In the genomic region with DNA sequence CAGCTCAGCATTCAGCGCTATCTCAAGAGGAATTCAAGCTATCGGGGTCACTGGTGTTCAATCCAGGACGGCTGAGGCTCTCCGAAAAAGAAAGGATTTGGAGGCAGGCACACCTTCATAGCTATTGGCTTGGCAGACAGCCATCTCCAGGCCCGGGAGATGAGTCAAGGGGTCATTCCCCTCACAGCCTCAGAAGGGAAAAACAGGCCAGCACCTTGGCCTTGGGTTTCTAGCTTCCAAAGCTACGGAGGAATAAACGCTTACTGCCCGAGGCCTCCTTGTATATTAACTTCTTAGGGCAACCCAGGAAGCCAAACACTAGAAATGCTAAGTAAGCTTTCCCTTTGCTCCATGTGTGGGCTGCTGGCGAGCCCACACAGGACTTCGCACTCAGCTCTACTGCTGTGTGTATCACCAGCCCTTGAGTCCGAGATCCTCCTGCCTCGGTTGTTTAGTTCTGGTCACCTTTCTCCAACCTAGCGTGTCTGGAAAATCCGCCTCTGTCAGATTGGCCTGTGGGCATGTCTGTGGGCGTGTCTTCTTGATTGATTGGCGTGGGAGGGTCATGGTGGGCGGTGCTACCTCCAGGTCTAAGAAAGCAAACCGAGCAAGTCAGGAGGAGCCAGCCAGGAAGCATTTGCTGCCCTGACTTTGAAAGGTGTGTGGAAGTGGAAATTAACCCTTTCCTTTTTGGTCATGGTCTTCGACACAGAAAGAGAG, we compare ENCODE assay signal across 12 mouse cellular contexts. TPM values are rescaled to one million over a fixed set of nuclear protein-coding genes. Genes with fewer than 3 reads are reported as not detected.
A peak's percentile ranks its signal among the peaks of the same experiment; 100 is the strongest.
DNase-seq lines count a peak whose midpoint lies in the region; ATAC-seq lines count a peak whose summit lies in the region.
"Had no signal": no experiment of that assay in that cellular context is flagged by ENCODE, and none has a peak within 500 bp of the region (broad histone marks: within the 10 kb centered on the region; RNA-seq: fewer than 3 reads in every experiment).

No protein-coding gene starts in this region.

- no peaks in the 10 kb centered on the region for H3K27me3 ChIP-seq in forebrain, embryonic 12.5 days
- no peaks in the 10 kb centered on the region for H3K27me3 ChIP-seq in forebrain, embryonic 16.5 days (replicated peaks; ENCODE audit: control insufficient read depth, insufficient read depth, low read length)
- no peaks in the 10 kb centered on the region for H3K27me3 ChIP-seq in limb, embryonic 15.5 days
- no peaks in the 10 kb centered on the region for H3K27me3 ChIP-seq in midbrain, embryonic 11.5 days (ENCODE audit: control insufficient read depth, insufficient read depth, low read length)
- H3K27me3 ChIP-seq: hindbrain, embryonic 15.5 days had no signal

- intact Hi-C loops in left cerebral cortex, postnatal 36 days (cut with DNase I): no loop called here

- peak; percentile 44 for DNase-seq in lung, postnatal 36 days
- no peak for DNase-seq in lung, postnatal 14 days
- peak; percentile 73 for DNase-seq in adrenal gland, postnatal 14 days
- DNase-seq in midbrain, embryonic 11.5 days (ENCODE audit: low spot score, missing footprints): no peak
- DNase-seq in left cerebral cortex, postnatal 36 days (ENCODE audit: low spot score in 2 of 2): no peak
- DNase-seq: cerebellum, postnatal 36 days; gastrocnemius, postnatal 10 days; right cerebral cortex, adult 18-20 months had no signal

- H3K4me3 ChIP-seq in forebrain, embryonic 12.5 days (replicated peaks): no peak overlapping the region
- no peak overlapping the region for H3K4me3 ChIP-seq in forebrain, embryonic 16.5 days (replicated peaks; ENCODE audit: low read length)
- no peak overlapping the region for H3K4me3 ChIP-seq in limb, embryonic 15.5 days
- no peak overlapping the region for H3K4me3 ChIP-seq in midbrain, embryonic 11.5 days (ENCODE audit: low read depth, low read length)
- H3K4me3 ChIP-seq: hindbrain, embryonic 15.5 days had no signal

- 63% methylated on average over 19 of the region's 19 CpGs for WGBS in forebrain, embryonic 12.5 days
- 56% methylated on average over 19 of the region's 19 CpGs for WGBS in forebrain, embryonic 16.5 days
- WGBS in limb, embryonic 15.5 days: 62% methylated on average over 19 of the region's 19 CpGs
- WGBS in midbrain, embryonic 11.5 days: 68% methylated on average over 19 of the region's 19 CpGs

- peak overlapping the region; percentile 14; the same call in 1 of the 2 replicates for H3K27ac ChIP-seq in forebrain, embryonic 12.5 days
- H3K27ac ChIP-seq in forebrain, embryonic 16.5 days (ENCODE audit: low read length): no peak overlapping the region
- peak overlapping the region; percentile 17; the same call in 1 of the 2 replicates for H3K27ac ChIP-seq in limb, embryonic 15.5 days
- no peak overlapping the region for H3K27ac ChIP-seq in midbrain, embryonic 11.5 days (ENCODE audit: low read depth, low read length)

- peaks cover 49% of the 10 kb centered on the region for H3K4me1 ChIP-seq in forebrain, embryonic 12.5 days
- H3K4me1 ChIP-seq in forebrain, embryonic 16.5 days (replicated peaks; ENCODE audit: control insufficient read depth, insufficient read depth, low read length): peaks cover 70% of the 10 kb centered on the region
- H3K4me1 ChIP-seq in limb, embryonic 15.5 days: peaks cover 76% of the 10 kb centered on the region
- peaks cover 27% of the 10 kb centered on the region for H3K4me1 ChIP-seq in midbrain, embryonic 11.5 days (ENCODE audit: control insufficient read depth, insufficient read depth, low read length)

- no peaks in the 10 kb centered on the region for H3K9me3 ChIP-seq in forebrain, embryonic 12.5 days
- no peaks in the 10 kb centered on the region for H3K9me3 ChIP-seq in forebrain, embryonic 16.5 days (ENCODE audit: control insufficient read depth, low read length)
- no peaks in the 10 kb centered on the region for H3K9me3 ChIP-seq in limb, embryonic 15.5 days
- H3K9me3 ChIP-seq in midbrain, embryonic 11.5 days (ENCODE audit: control insufficient read depth, low read length): no peaks in the 10 kb centered on the region
- H3K9me3 ChIP-seq: hindbrain, embryonic 15.5 days had no signal

- no peak for ATAC-seq in forebrain, embryonic 12.5 days (ENCODE audit: low FRiP score)
- no peak for ATAC-seq in forebrain, embryonic 16.5 days
- ATAC-seq in limb, embryonic 15.5 days (ENCODE audit: insufficient number of reproducible peaks, low FRiP score, low TSS enrichment, low read depth): no peak
- ATAC-seq in midbrain, embryonic 11.5 days (ENCODE audit: low FRiP score): no peak

- no peak overlapping the region for H3K9ac ChIP-seq in forebrain, embryonic 12.5 days
- no peak overlapping the region for H3K9ac ChIP-seq in forebrain, embryonic 16.5 days (replicated peaks; ENCODE audit: low read depth, low read length)
- no peak overlapping the region for H3K9ac ChIP-seq in limb, embryonic 15.5 days
- H3K9ac ChIP-seq in midbrain, embryonic 11.5 days (ENCODE audit: low read length): no peak overlapping the region
- H3K9ac ChIP-seq: hindbrain, embryonic 15.5 days had no signal

- H3K4me2 ChIP-seq in forebrain, embryonic 12.5 days: no peak overlapping the region
- no peak overlapping the region for H3K4me2 ChIP-seq in forebrain, embryonic 16.5 days (ENCODE audit: low read length)
- no peak overlapping the region for H3K4me2 ChIP-seq in limb, embryonic 15.5 days
- no peak overlapping the region for H3K4me2 ChIP-seq in midbrain, embryonic 11.5 days
- H3K4me2 ChIP-seq: hindbrain, embryonic 15.5 days had no signal

- H3K36me3 ChIP-seq in forebrain, embryonic 12.5 days (replicated peaks): peaks cover 24% of the 10 kb centered on the region
- H3K36me3 ChIP-seq in forebrain, embryonic 16.5 days (ENCODE audit: control insufficient read depth, insufficient read depth): no peaks in the 10 kb centered on the region
- peaks cover 11% of the 10 kb centered on the region for H3K36me3 ChIP-seq in limb, embryonic 15.5 days
- H3K36me3 ChIP-seq in midbrain, embryonic 11.5 days (ENCODE audit: control insufficient read depth, insufficient read depth, low read length): peaks cover 5% of the 10 kb centered on the region; the same call in 1 of the 2 replicates
- H3K36me3 ChIP-seq: hindbrain, embryonic 15.5 days had no signal

RNA-seq across cellular contexts. Expression of a gene that starts 15.0 kb away (rescaled TPM):
- polyA plus RNA-seq in forebrain, embryonic 12.5 days (2016; fragmentation: Nextera tagmentation; extraction: Ambion mirVana): 28.0 and 28.1 TPM in 2 replicates
- polyA plus RNA-seq in forebrain, embryonic 16.5 days (2015; fragmentation: Nextera tagmentation; extraction: Ambion mirVana): 52.3 and 54.6 TPM in 2 replicates
- total RNA-seq in adrenal gland, postnatal 14 days (2021): 18.1 and 18.7 TPM in 2 replicates
- 17.4 and 18.3 TPM in 2 replicates for polyA plus RNA-seq in limb, embryonic 15.5 days (2015; fragmentation: Nextera tagmentation; extraction: Ambion mirVana)
- 13.3 and 15.2 TPM in 2 replicates for polyA plus RNA-seq in midbrain, embryonic 11.5 days (2014; fragmentation: Nextera tagmentation; extraction: Ambion mirVana)
- 10 to 100 TPM; 30.5 to 36.2 TPM for total RNA-seq in left cerebral cortex, postnatal 36 days (2021)

RNA-seq across cellular contexts. Expression of a gene that starts 15.0 kb away (rescaled TPM):
- 20.7 TPM in 2 replicates for polyA plus RNA-seq in forebrain, embryonic 12.5 days (2016; fragmentation: Nextera tagmentation; extraction: Ambion mirVana)
- 11.5 and 14.1 TPM in 2 replicates for polyA plus RNA-seq in forebrain, embryonic 16.5 days (2015; fragmentation: Nextera tagmentation; extraction: Ambion mirVana)
- 0.44 and 0.45 TPM in 2 replicates for total RNA-seq in adrenal gland, postnatal 14 days (2021)
- polyA plus RNA-seq in limb, embryonic 15.5 days (2015; fragmentation: Nextera tagmentation; extraction: Ambion mirVana): 1.9 and 2.2 TPM in 2 replicates
- polyA plus RNA-seq in midbrain, embryonic 11.5 days (2014; fragmentation: Nextera tagmentation; extraction: Ambion mirVana): 18.6 and 18.9 TPM in 2 replicates
- 1 to 10 TPM; 1.1 to 1.3 TPM for total RNA-seq in left cerebral cortex, postnatal 36 days (2021)

RNA-seq across cellular contexts. Expression of a gene that starts 54.4 kb away (rescaled TPM):
- 31.6 and 33.3 TPM in 2 replicates for polyA plus RNA-seq in forebrain, embryonic 12.5 days (2016; fragmentation: Nextera tagmentation; extraction: Ambion mirVana)
- polyA plus RNA-seq in forebrain, embryonic 16.5 days (2015; fragmentation: Nextera tagmentation; extraction: Ambion mirVana): 59.8 and 69.7 TPM in 2 replicates
- total RNA-seq in adrenal gland, postnatal 14 days (2021): 78.3 and 81.3 TPM in 2 replicates
- 82.0 and 90.8 TPM in 2 replicates for polyA plus RNA-seq in limb, embryonic 15.5 days (2015; fragmentation: Nextera tagmentation; extraction: Ambion mirVana)
- polyA plus RNA-seq in midbrain, embryonic 11.5 days (2014; fragmentation: Nextera tagmentation; extraction: Ambion mirVana): 15.5 and 19.0 TPM in 2 replicates
- total RNA-seq in left cerebral cortex, postnatal 36 days (2021): 100 to 1,000 TPM; 220 to 253 TPM

Comparison
In these comparisons a context has a peak if more than half of its experiments do, and no peak if none do; other contexts are left out.
1. H3K27ac ChIP-seq: peak in forebrain, embryonic 12.5 days (single experiment) and limb, embryonic 15.5 days (single experiment); none in forebrain, embryonic 16.5 days (single experiment) and midbrain, embryonic 11.5 days (single experiment).
2. DNase-seq: peak in lung, postnatal 36 days (single experiment) and adrenal gland, postnatal 14 days (single experiment); none in lung, postnatal 14 days (single experiment), midbrain, embryonic 11.5 days (single experiment) and left cerebral cortex, postnatal 36 days (0 of 2).